Mouse (Mus musculus): ENCODE measurements around the gene Phf12.

Phf12 gene

DNA sequence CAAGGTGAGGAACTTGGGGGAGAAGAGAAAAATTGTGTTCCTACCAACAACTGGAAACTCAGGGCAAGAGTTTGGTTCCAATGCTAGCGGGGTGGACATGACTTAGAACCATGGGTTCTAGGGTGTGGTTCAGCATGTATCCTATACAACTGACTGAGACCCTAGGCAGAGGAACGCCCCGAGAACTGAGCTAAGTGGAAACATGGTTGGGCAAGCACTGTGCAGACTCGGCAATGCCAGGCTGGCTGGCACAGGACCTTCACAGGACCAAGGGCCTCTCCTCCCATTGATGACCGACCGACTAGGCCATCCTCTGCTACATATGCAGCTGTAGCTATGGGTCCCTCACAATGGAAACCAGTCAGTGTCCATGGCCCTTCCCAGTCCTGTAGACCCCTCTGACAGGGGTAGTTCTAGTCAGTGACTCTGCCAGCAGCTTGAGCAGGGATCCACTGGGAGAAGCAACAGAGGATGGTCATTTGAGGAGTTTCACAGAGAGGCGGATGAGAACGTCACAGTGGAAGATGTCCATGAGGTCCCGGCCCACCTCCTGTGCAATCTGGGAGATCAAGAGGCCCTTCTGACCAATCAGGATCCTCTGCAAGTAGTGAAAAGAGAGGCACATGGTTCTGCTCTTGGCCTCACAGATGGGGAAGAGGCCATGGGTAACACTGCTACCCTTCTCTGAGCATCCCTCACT lies 91.2 kb downstream of the Phf12 start:
- DNase-seq (ENCODE audit: low spot score) = no peak

DNA sequence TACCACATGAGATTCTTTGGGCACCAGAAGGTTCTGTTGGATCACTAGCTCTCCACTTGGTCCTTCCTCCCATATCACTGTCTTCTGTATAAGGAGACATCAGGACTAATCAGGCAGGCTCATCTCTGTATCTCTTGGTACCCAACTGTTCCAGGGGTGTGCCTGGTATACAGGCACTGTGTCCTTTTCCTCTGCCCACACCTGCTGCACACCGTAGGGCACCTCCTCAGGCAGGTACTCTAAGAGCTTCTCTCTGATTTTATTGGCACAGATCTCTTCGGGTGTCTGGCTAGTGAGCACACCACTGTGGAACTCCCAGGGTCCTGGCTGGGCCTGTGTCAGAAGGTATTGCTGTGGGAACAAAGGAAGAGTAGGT lies 91.7 kb downstream of the Phf12 start:
- no peak for DNase-seq (ENCODE audit: low spot score)

DNA sequence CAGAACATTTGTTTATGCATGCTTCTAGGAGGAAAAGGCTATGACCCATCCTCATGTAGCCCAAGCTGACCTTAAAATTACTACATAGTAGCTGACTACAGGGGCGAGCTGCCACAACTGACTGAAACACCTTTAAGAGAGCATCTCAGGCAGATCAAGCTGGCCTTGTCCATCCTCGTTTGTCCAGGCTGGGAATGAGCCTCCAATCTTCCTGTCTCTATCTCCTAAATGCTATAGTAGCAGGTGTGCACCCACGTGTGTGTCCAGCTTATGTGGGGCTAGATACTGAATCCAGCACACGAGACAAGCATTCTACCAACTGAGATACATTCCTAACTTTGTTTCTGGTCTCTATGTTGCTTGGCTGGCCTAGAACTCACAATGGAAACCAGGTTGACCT lies 92.1 kb downstream of the Phf12 start:
- DNase-seq (ENCODE audit: low spot score) = no peak
